Mouse (Mus musculus) MEL (cell line): ENCODE measurements around the gene Leng8.

ENCODE experiments used
- BHLHE40 ChIP-seq: IDR thresholded peaks from 2 replicates; pipeline ENCODE4 v1.6.1; 2012; ENCODE audit warnings: low read depth, mild to moderate bottlenecking, inconsistent platforms, low read length, improper control_type of control experiment, borderline replicate concordance
- CTCF ChIP-seq, 3 experiments: IDR thresholded peaks in 2 of 3; conservative IDR thresholded peaks in 1 of 3; 2 replicates each; pipeline ENCODE4 v1.5.1; 2011 to 2012; ENCODE audit warnings: low read length in 3 of 3, low read depth in 2 of 3, mild to moderate bottlenecking in 2 of 3, improper control_type of control experiment in 1 of 3, inconsistent platforms in 1 of 3, mixed read lengths in 1 of 3, moderate library complexity in 1 of 3; ENCODE audit not compliant: control insufficient read depth in 1 of 3, insufficient read depth in 1 of 3, poor library complexity in 1 of 3, severe bottlenecking in 1 of 3
- EP300 ChIP-seq, 2 experiments: IDR thresholded peaks; 2 replicates each; pipeline ENCODE4 v1.6.1; 2011; ENCODE audit warnings: improper control_type of control experiment in 2 of 2, low read length in 2 of 2, low read depth in 1 of 2, mild to moderate bottlenecking in 1 of 2
- MAZ ChIP-seq: IDR thresholded peaks from 2 replicates; pipeline ENCODE4 v1.6.1; 2012; ENCODE audit warnings: low read depth, mild to moderate bottlenecking, inconsistent platforms, low read length, improper control_type of control experiment
- MYC ChIP-seq: IDR thresholded peaks from 2 replicates; pipeline ENCODE4 v1.6.1; 2011; ENCODE audit warnings: low read depth, mild to moderate bottlenecking, low read length, improper control_type of control experiment, moderate library complexity
- POLR2A ChIP-seq, 2 experiments: IDR thresholded peaks; 2 replicates each; pipeline ENCODE4 v1.6.1; 2011 to 2012; ENCODE audit warnings: low read length in 2 of 2, mild to moderate bottlenecking in 2 of 2, control low read depth in 1 of 2, improper control_type of control experiment in 1 of 2, low read depth in 1 of 2, moderate library complexity in 1 of 2; ENCODE audit not compliant: control insufficient read depth in 1 of 2, insufficient read depth in 1 of 2, poor library complexity in 1 of 2
- POLR2AphosphoS5 ChIP-seq: IDR thresholded peaks from 2 replicates; pipeline ENCODE4 v1.6.1; 2012; ENCODE audit warnings: low read depth, borderline replicate concordance, mild to moderate bottlenecking, inconsistent platforms, low read length, moderate library complexity, mixed read lengths
- RAD21 ChIP-seq: IDR thresholded peaks from 2 replicates; pipeline ENCODE4 v1.6.1; 2011; ENCODE audit warnings: mild to moderate bottlenecking, low read depth, low read length, improper control_type of control experiment
- SIN3A ChIP-seq: IDR thresholded peaks from 2 replicates; pipeline ENCODE4 v1.6.1; 2012; ENCODE audit warnings: low read length, improper control_type of control experiment, inconsistent platforms
- SMC3 ChIP-seq: IDR thresholded peaks from 2 replicates; pipeline ENCODE4 v1.6.1; 2011; ENCODE audit warnings: low read depth, low read length, improper control_type of control experiment
- TAL1 ChIP-seq: IDR thresholded peaks from 2 replicates; pipeline ENCODE4 v1.6.1; 2012; ENCODE audit warnings: mild to moderate bottlenecking, inconsistent platforms, low read length, moderate library complexity, mixed read lengths
- TBP ChIP-seq: IDR thresholded peaks from 2 replicates; pipeline ENCODE4 v1.8.0; 2011; ENCODE audit warnings: low read depth, low read length, improper control_type of control experiment
- ZNF384 ChIP-seq: IDR thresholded peaks from 2 replicates; pipeline ENCODE4 v1.6.1; 2012; ENCODE audit warnings: low read depth, mild to moderate bottlenecking, inconsistent platforms, low read length, improper control_type of control experiment

DNA sequence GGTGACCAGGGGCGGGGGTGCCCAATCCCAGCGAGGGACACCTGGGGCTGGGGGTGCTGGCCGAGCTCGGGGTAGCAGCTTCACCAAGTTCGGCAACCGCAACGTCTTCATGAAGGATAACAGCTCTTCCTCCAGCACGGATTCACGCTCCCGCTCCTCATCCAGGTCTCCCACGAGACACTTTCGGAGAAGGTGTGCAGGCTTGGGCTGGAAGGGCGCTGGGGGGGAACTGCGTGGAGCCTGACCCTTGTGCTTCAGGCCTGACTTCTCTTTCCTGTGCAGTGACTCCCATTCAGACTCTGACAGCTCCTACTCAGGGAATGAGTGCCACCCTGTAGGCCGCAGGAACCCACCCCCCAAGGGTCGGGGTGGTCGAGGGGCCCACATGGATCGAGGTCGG is 6.7 kb downstream of the Leng8 start:
- no peak for TF ChIP-seq CTCF (IDR thresholded peaks at IDR 0.05 in 2 of 3, conservative IDR thresholded peaks at IDR 0.05 in 1 of 3; ENCODE audit: control insufficient read depth in 1 of 3, insufficient read depth in 1 of 3, low read depth in 2 of 3, low read length in 3 of 3, poor library complexity in 1 of 3, severe bottlenecking in 1 of 3)
- no peak for TF ChIP-seq MYC
- TF ChIP-seq SIN3A = no peak
- TF ChIP-seq MAZ = no peak
- TF ChIP-seq TAL1 = no peak
- no peak for TF ChIP-seq BHLHE40
- TF ChIP-seq SMC3 = no peak
- no peak for TF ChIP-seq EP300 (IDR thresholded peaks at IDR 0.05; ENCODE audit: low read depth in 1 of 2, low read length in 2 of 2)
- TF ChIP-seq ZNF384 = no peak
- TF ChIP-seq TBP = no peak
- TF ChIP-seq POLR2A (IDR thresholded peaks at IDR 0.05; ENCODE audit: control insufficient read depth in 1 of 2, insufficient read depth in 1 of 2, low read depth in 1 of 2, low read length in 2 of 2, poor library complexity in 1 of 2) = no peak
- TF ChIP-seq RAD21 = no peak
- no peak for TF ChIP-seq POLR2AphosphoS5
